Mouse (Mus musculus) G1E (cell line): Measurements from ENCODE around the gene Gm49380.

Experiments used
- CTCF ChIP-seq: IDR thresholded peaks from 2 replicates; pipeline ENCODE4 v1.5.1; 2012; ENCODE audit warnings: low read depth, low read length, inconsistent platforms, mixed read lengths
- GATA1 ChIP-seq: IDR thresholded peaks from 2 replicates; pipeline ENCODE4 v1.6.1; 2012; ENCODE audit warnings: borderline replicate concordance, low read length, inconsistent platforms, mixed read lengths

DNA sequence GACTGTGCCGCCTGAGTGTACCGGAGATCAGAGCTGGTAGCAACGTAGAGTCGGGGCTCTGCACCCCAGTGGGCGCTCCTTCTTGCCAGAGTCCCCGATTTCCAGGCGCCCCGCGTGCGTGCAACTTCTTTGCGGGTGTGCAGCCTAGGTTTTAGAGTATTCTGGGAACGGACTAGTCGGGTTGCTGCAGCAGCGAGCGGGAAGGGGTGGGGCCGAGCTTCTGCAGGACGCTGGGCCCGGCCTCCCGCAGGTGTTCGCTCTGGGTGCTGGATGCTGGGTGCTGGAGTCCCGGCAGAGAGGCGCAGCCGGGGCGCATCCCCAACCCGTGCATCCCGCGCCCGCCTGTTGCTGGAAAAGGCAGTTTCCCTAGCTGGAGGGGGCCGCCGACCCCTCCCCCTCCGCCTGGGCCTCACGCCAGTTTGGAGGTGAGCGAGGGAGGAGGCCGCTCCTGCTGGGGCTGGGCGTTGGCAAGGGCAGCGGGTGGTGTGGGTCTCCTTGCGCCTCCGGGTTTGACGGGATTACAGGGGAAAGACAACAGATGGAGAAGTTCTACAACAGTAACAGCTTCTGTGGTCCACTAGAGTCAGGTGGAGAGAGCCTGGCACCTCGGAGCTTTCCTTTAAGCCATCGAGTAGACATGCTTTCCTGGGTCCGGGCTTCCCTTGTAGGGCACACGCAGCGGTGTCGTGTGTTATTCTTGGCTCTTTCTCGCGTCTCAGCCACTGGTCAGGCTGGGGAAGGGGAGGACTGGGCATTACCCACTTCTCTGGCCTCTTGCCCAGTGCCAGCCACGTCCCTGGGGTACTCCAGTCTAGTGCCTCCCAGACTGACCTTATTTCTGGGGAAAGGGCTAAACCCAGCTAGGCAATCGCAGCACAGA is 21.8 kb upstream of the Gm49380 start:
- no peak for TF ChIP-seq CTCF
- no peak for TF ChIP-seq GATA1
